Mouse (Mus musculus): ENCODE data around the gene Wnk4.

Wnk4 gene

DNA sequence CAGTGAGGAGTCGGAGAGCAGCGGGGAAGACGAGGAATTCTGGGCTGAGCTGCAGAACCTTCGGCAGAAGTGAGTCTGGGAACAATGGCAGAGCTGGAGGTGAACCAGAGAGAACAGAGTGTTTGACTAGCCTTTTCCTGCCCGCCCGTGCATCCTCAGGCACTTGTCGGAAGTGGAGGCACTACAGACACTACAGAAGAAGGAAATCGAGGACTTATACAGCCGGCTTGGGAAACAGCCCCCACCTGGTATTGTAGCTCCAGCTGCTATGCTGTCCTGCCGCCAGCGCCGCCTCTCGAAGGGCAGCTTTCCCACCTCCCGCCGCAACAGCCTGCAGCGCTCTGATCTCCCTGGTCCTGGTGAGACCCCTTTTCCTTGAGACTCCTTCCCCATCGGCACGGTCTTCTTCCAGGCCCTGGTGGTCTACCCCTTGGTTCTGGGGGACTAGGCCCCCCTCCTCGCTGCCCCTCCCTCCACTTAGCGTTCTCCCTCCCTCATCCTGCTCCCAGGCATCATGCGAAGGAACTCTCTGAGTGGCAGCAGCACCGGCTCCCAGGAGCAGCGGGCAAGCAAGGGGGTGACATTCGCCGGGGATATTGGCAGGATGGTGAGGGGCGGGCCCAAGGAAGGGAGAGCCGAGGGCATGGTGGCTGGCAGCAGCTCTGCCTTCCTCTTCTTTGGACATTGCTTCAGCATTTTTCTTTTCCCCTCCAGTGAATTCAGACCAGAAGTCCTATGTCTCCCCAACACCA lies 16.1 kb downstream of the Wnk4 start:
- no peak for DNase-seq (ENCODE audit: low spot score in 2 of 2)

DNA sequence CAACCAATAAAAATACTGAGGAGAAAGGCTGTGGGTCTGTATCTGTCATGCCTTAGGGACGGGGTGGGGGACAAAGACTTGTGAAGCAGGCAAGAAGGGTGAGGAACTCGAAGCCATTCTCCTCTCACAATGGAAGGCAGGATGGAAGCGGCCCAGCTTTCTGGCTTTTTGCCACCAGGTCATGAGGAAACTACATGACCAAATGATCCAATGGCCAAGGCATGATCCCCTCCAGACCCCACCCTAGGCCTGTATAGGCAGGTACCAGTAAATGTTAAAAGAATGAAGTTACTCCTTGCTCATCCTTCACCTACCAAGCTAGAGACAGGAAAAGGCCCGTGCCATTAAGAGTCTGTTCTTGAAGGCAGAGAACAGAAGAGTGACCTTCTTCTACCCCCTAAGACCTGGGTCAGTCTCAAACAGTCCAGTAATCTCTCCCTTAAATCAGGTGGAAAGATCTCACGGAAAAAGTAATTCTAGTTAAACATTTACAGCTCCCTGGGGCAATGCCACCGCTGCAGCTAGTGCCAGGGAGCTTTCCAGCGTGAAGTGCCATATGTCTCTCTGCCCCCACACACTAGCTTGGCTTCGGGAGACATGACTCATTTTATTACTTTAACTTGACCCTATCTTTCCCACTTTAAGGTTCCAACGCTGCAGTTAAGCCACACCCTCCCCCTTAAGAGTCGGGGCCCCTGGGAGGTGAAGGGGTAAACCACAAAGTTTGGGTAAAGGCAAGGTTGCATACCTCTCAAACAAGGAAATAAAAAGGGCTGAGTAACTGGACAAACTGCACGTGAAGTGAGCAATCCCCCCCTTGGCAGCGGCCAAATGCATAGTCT lies 17.2 kb downstream of the Wnk4 start:
- DNase-seq (ENCODE audit: low spot score in 2 of 2), result peak in 1 of 2 experiments; percentile 52

DNA sequence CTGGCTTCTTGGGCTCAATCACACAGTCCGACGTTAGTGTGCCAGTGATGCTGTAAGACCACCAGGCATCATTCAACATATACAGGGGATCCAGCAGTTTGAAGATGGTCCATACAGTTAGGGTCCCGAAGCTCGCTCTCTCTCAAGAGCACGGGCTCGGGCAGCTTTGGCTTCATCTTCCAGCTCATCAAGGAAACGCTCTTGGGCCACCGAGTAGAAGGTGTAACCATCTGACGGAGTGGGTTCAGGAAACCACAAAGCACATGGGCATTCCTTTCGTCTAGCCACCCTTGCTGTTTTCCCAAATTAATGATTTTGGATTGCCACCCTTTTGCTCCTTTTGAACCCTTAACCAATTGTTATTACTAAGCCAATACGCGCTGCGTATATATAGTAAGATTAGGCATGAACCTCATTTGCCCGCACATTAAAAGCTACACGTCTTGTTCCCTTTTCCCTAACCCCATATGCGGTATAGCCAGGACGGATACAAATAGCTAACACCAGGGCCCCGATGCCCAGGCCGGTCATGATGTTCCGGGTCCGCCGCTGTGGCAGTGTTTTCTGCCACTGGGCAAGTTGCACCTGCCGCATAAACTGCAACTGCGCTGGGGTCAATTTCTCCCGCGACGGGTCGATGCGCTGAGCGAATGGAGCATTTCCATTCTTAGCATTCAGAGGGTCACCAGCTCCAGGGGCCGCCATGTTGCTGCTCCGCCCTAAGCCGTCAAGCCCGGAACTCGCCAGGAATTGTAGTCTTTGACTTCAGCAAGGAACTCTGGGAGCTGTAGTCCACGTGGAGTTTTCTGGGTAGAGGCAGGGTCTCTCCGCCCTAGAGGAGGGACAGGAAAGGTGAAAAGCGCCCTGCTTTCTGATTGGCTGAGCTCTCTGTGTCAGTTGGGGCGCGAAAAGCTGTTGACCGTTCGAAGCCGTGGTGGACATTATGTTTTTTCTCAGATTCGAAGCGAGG lies 18.1 kb downstream of the Wnk4 start, which contains the start of the genes Cntd1 and Coa3:
Gene Cntd1 (plus strand): TSS at position 790 of the 970 bp plus-strand sequence.
Gene Coa3 (minus strand): TSS at position 892 of the 970 bp plus-strand sequence.
- DNase-seq (ENCODE audit: low spot score in 2 of 2), result peak; percentile 73 to 79

DNA sequence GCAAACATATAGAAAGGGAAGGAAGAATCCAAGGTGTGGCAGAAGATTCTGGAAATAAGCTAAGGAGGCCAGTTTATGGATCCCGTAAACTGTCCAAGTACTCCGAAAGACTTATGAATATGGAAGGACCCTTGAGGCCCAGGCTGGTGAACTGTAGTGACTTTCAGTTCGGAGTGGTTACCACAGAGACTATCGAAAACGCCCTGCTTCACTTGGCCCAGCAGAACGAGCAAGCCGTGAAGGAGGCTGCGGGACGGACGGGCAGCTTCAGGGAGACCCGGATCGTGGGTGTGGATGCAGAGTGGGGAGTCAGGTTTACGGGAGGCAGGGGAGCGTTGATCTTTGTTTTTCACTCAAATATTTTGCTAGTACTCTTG lies 18.8 kb downstream of the Wnk4 start:
- DNase-seq (ENCODE audit: low spot score in 2 of 2), result no peak

DNA sequence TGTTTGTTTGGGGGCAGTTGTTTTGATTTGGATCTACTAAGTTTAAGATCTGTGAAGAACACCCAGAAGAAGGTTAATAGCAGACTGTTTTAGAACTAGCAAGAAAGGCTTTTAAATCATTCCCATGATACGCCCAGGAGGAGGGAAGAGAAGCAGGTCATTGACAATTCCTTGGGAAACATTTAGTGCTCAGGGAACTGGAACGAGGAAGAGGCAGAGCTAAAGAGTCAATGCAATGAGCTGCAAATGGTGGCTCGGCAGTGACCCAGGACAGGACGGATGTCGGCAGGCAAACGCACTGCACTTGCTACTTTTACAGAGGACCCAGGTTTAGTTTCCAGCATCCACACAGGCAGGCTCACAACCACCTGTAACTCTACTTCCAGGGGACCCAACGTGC lies 20.5 kb downstream of the Wnk4 start:
- DNase-seq (ENCODE audit: low spot score in 2 of 2), result no peak

DNA sequence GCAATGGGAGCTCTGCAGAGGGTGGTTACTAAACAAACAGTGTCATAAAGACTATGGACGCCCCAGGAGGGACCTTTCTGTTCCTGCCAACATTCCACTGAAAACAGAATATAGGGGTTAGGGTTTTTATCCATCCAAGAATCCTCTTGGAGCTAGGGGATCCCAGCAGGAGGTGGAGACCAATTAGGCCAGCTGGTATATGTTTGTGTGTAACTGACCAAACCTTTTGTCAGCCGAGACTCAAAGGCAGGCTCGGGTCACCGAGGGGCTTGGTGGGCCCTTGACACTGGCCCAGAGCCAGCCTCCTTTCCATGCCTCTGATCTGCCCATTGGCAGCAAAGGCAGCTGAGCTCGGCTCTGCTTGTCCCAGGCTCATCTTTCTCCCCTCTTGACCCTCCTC lies 22.5 kb downstream of the Wnk4 start:
- DNase-seq (ENCODE audit: low spot score in 2 of 2), result no peak

DNA sequence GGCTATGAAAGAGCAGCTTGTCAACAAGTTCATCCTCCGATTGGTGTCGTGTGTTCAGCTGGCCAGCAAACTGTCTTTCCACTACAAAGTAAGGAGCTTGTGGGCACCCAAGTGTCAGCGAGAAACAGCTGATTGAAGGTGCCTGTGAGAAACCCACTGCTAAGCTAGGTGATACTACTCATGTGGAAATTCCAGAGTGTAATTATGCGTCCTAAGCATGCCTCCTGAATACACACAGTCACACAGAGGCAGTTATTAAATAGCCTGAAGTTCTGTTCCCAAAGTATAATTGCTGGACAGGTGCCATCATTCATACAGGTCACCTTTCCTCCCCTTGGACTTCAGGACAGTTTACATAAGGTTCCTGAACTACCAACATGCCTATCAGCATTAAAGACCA lies 23.4 kb downstream of the Wnk4 start:
- no peak for DNase-seq (ENCODE audit: low spot score in 2 of 2)

DNA sequence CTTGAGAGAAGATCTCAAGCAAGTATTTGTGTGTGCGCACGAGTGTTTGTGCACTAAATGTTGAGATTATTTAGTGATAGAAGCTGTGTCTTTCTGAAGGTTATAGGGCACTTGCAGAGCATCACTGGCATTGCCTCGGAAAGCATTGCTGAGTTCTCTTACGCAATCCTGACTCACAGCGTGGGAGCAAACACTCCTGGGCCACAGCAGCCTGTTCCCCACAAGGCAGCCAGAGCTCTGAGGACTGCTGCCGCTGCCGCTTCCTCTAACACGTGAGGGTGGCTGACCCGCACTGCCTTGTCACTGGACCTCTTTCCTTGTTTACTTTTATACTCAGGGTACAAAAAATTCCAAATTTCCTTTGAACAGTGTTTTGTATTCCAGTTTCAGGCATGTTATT lies 26.9 kb downstream of the Wnk4 start:
- no peak for DNase-seq (ENCODE audit: low spot score in 2 of 2)

DNA sequence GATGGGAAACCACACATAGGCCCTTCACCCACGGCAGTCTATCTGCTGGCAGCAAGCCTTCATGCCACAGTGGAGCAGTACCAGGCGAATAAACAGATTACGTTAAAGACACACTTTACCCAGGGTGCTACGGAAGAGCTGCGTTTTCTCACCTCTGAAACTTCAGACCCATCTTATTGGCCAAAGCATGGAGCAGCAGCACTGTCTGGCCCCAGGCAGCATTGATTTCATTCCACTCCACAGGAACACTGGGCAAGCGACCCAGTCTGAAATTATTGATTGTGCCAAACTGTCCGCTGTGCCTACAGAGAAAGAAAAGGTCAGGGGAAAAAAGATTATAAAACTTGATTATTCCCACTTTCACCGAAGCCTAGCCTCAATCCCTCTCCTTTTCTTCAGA lies 30.9 kb downstream of the Wnk4 start:
- DNase-seq (ENCODE audit: low spot score in 2 of 2), result no peak

DNA sequence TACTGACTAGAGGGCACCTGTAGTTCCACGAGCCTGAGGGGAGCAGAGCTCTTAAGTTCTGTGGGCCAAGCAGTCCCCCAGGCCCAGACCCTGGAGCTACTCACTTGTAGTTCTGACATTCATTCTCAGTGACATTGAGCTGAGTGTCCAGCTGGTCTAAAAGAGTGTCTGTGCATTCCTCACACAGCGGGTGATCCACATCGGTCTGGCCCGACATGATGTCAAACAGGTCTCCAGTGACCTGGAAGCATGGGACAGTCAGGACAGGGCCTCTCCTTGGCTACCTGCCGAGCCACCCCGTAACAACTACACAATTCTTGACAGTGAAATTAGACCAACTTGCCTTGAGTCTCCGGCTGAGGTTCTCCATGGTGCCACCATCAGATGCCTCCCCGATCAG lies 34.8 kb downstream of the Wnk4 start:
- no peak for DNase-seq (ENCODE audit: low spot score in 2 of 2)

DNA sequence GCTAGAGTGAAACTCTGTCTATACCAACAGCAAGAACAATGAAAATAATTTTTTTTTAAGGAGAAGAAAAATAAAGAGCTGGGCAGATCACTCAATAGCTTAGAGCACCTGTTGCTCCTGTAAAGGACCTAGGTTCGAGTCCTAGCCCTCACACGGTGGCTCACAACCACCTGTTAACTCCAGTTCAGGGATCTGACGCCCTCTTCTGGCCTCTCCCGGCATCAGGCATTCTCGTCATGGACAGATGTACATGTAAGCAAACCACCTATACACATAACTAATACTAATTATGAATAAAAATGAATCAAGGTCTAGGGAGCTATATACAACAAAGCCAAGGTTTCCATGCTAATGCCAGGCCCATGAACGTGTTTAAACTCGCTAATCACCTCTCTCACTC lies 40.5 kb downstream of the Wnk4 start:
- DNase-seq (ENCODE audit: low spot score in 2 of 2), result no peak

DNA sequence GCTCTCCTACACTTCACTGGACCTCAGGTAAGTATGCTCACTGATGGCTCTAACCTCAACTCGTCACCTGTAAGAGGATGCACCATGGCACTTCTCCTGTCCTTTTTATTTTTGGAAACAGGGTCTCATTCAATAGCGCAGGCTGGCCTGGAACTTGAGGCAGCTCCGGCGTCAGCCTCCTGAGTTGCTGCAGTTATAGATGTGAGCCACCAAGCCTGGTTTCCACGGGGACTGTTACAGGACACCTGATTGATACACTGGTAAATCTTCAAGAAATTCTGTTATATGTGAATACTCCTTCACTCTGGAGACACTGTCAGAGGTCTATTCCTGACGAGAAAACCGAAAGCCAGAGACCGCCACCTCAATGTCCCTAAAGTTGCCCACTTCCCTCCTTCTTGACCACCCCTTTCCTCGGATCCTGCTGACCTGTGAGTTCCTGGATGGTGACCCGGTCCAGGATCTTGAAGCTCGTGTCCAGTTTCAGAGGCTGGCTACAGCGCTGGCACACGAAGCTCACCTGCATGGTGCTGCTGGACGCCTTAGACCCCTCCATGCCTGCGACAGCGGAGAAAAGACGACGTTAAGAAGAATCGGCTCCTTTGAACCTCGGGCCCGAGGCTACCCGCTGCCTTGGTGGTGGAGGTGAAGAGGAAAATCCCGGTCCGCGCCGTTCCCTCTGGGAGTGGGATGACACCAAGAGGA lies 41.1 kb downstream of the Wnk4 start:
- DNase-seq (ENCODE audit: low spot score in 2 of 2), result peak in 1 of 2 experiments; percentile 67

DNA sequence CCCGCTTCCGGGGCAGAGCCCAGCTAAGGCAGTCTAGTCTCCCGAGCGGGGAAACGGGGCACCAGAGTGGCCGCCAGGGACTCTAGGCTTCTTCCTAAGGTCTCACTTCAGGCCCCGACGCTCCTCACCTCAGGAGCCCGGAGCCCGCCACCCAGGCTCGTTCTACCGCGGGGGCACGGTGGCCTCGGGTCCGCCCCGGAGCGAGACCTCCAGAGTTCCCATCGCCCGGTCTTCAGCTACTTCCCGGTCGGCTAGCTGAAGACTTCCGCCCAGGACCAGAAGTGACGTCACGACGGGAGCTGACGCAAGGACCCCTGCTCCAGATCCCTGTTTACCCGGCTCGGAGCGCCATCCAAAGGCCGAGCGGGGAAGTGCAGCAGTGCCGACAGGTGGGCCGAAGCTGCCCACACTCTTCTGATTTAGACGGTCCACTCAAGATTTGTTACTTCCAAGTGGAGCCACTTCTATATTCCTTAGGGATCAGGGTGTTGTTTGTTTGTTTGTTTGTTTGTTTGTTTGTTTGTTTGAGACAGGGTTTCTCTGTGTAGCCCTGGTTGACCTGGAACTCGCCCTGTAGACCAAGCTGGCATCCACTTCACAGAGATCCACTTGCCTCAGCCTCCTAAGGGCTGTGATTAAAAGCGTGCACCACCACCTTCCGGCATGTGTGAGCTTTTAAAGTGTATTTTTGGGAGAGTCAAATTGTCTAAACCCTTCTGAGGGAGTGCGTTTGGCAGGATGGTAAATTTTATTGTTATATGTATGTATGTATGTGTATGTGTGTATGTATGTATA lies 41.8 kb downstream of the Wnk4 start, which contains the start of gene Becn1:
Gene Becn1 (minus strand): TSS at position 283 of the 795 bp plus-strand sequence.
- peak; percentile 91 to 99 for DNase-seq (ENCODE audit: low spot score in 2 of 2)

DNA sequence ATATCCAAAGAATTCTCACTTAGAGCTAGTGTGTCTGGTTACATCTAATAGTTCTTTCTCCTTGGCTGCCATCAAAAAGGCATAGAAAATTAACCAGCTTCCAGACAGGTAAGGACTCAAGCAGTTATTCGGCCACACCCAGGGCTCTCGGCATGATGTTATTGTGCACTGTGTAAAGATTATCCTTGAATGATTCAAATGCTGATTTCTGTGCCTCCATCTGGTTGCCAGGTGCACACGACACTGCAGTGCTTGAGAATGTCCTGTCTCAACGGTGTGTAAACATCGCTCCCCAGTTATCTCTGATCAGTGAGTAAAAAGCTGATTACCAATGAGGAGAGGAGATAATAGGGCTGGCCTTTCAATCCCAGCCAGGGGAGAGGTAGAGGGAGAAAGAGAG lies 47.4 kb downstream of the Wnk4 start:
- DNase-seq (ENCODE audit: low spot score in 2 of 2), result no peak

DNA sequence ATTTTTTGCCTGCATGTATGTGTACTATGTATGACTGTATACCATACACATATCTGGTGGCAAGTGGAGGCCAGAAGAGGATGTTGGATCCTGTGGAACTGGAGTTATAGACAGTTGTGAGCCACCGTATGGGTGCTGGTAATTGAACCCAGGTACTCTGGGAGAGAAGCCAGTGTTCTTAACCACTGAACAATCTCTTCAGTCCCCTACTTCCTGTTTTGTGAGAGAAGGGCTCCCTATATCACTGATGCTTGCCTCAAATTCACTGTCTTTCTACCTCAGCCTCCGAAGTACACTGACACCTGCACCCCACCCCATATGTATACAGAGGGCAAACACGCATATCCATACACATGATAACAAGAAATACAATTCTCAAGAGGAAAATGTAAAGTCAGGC lies 50.7 kb downstream of the Wnk4 start:
- no peak for DNase-seq (ENCODE audit: low spot score in 2 of 2)

DNA sequence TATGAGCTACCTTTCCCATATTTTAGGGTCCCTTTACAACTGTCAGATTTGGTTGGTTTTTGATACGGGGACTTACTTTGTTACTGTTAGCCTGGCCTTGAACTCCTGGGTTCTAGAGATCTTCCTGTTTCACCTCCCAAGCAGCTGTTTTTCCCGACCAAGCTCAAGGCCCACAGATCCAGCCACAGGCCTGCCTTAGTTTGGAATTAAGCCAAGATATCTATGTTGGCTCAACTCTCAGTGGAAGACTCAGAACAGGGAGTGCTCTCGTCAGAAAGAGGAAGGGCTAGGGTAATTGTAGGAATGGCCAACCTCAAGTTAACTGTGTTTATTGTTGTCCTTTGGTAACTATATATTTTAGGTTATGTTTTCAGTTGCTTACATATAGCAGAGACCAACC lies 51.8 kb downstream of the Wnk4 start:
- no peak for DNase-seq (ENCODE audit: low spot score in 2 of 2)

DNA sequence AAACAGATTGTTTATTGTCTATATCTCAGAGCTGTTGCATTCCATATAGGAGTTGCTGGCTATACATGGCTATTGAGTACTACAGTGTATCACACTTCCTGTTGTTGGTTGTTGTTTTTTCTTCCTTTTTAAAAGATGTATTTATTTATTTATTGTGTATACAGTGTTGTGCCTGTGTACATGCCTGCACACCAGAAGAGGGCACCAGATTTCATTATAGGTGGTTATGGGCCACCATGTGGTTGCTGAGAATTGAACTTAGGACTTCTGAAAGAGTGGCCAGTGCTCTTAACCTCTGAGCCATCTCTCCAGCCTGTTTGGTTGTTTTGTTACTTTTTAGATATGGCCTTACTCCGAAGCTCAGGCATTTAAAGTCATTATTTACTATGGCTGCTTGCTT lies 54.2 kb downstream of the Wnk4 start:
- DNase-seq (ENCODE audit: low spot score in 2 of 2), result no peak

DNA sequence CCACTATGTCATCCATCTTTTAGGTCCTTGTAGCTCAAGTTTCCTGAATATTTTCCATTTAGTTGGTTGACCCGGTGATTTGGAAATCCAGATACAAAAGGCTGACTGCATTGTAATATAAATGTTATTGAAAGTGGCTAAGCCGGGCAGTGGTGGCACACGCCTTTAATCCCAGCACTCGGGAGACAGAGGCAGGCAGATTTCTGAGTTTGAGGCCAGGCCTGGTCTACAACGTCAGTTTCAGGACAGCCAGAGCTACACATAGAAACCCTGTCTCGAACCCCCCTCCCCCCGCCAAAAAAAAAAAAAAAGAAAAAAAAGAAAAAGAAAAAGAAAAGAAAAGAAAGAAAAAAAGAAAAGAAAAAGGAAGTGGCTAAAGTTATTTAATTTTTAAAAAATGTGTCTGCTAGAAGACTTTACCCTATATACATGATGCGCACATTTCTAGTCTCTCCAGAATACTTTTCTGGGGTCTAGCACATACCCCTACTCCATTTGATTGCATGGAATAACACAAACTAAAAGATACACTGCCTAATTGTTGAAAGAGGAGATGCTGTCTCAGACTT lies 54.8 kb downstream of the Wnk4 start:
- DNase-seq (ENCODE audit: low spot score in 2 of 2), result no peak

DNA sequence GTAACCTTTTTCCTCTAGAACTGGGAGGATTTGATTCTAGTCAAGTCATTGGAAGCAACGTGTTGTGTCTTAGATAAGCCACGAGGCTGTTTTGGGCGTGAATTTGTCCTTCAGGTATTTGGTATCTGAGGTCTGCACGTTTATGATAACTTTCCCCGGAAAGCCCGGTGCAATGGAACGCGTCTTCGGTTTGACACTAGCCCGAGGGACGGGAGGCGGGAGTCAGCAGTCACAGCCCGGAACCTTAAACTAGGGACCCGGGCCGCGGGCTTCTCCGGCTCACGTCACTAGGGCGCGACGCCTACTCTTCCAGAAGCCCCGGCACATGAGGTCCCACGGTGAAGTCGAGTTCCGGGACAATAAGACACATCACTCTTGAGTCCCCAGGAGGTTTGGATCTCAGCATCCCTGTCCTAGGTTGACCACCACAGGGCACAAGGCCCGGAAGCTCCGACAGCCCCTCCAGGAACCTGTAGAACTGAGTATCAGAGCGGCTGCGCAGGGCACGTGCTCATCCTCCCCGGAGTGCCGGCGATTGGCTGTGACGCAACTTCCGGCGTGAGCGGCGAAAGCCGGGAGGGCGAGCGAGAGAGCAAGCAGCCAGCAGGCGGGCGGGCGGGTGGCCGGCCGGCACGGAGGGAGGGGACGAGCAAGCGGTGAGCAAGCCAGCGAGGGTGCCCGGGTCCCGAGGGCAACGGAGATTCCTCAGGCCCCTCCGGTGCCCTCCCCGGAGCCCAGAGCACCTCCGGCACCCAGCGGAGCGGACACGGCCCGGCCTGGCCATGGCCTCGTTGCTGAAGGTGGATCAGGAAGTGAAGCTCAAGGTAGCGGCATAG lies 55.5 kb downstream of the Wnk4 start, which contains the start of gene Psme3:
Gene Psme3 (plus strand): TSS at position 549 of the 836 bp plus-strand sequence.
- peak; percentile 87 to 94 for DNase-seq (ENCODE audit: low spot score in 2 of 2)

Measured in urinary bladder, postnatal 4 days (tissue).